Mouse (Mus musculus) midbrain, embryonic 14.5 days (tissue): ENCODE data around the gene Lmx1b. TPM values are rescaled to one million over a fixed set of nuclear protein-coding genes. Genes with fewer than 3 reads are reported as not detected.

ENCODE experiments used
- ATAC-seq: fragments of 200-750 bp; cut with Nextera tagmentation; 2 replicates; pipeline ENCODE4 v1.8.0; 2017; ENCODE audit warnings: moderate number of reproducible peaks, moderate library complexity; ENCODE audit not compliant: low FRiP score, low TSS enrichment
- DNase-seq: peaks from one replicate; pipeline ENCODE4 v3.0.0-alpha.2; 2015
- H3K27ac ChIP-seq: fragments of 300-500 bp; sonication (generic); replicated peaks from 2 replicates; pipeline ENCODE4 v1.5.1; 2014; ENCODE audit warnings: mild to moderate bottlenecking, low read depth, low read length, moderate library complexity
- H3K27me3 ChIP-seq: fragments of 300-500 bp; sonication (generic); 2 replicates; pipeline ENCODE4 v1.6.1; 2014; ENCODE audit warnings: low read length, control low read depth, mixed read lengths; ENCODE audit not compliant: control insufficient read depth, insufficient read depth
- H3K36me3 ChIP-seq: fragments of 300-500 bp; sonication (generic); 2 replicates; pipeline ENCODE4 v1.6.1; 2014; ENCODE audit warnings: low read length, control low read depth; ENCODE audit not compliant: control insufficient read depth, insufficient read depth
- H3K4me1 ChIP-seq: fragments of 300-500 bp; sonication (generic); 2 replicates; pipeline ENCODE4 v1.6.1; 2014; ENCODE audit warnings: mild to moderate bottlenecking, antibody characterized with exemption, low read length, control low read depth; ENCODE audit not compliant: control insufficient read depth, insufficient read depth
- H3K4me2 ChIP-seq: fragments of 300-500 bp; sonication (generic); 2 replicates; pipeline ENCODE4 v1.6.1; 2014; ENCODE audit warnings: mild to moderate bottlenecking, low read length, moderate library complexity
- H3K4me3 ChIP-seq: fragments of 300-500 bp; sonication (generic); replicated peaks from 2 replicates; pipeline ENCODE4 v1.5.1; 2014; ENCODE audit warnings: low read depth, low read length
- H3K9ac ChIP-seq: fragments of 300-500 bp; sonication (generic); replicated peaks from 2 replicates; pipeline ENCODE4 v1.6.1; 2014; ENCODE audit warnings: mild to moderate bottlenecking, low read length, moderate library complexity
- H3K9me3 ChIP-seq: fragments of 300-500 bp; sonication (generic); 2 replicates; pipeline ENCODE4 v1.6.1; 2016; ENCODE audit warnings: low read length, control low read depth, mixed read lengths; ENCODE audit not compliant: control insufficient read depth
- WGBS: fragments of 180-500 bp; shearing (Covaris S2); extraction: QIAGEN DNeasy Blood & Tissue Kit; methylation state at CpG from one replicate; pipeline ENCODE4 v1.1.7; 2014; 5-methylcytosine and 5-hydroxymethylcytosine counted together
- polyA plus RNA-seq: library from polyadenylated mRNA; unstranded; fragments of >200 nt; fragmentation: Nextera tagmentation; extraction: Ambion mirVana; gene quantifications from 2 replicates; pipeline ENCODE4 v1.2.1, GENCODE M21; 2014

Gene Lmx1b
- polyA plus RNA-seq, 1 experiment from 2014 or later = 1.7 TPM

DNA sequence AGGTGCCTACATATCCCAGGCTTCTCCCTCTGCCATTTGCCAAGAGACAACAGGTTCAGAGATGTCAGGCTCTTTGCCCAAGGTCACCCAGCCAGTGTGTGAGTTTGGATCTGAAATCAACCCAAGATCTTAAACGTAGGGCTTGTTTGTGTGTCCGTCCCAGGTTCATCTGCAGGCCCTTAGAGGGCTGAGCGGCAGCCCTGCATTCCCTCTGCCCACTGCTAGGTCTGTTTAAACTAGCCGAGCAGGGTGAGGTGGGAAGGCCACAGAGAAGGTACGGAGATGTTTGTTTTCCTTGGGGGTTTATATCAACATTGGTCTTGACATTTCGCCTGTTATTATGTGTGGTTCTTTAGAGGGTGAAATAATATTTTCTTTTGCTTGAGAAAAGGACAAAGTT, 28.4 kb upstream of the Lmx1b start:
- Histone ChIP-seq H3K27ac (no peak overlapping the region), H3K4me3 (no peak overlapping the region), H3K9me3 (no peaks in the 10 kb centered on the region), H3K9ac (no peak overlapping the region), H3K4me1 (peaks cover 7% of the 10 kb centered on the region; the same call in 1 of the 2 replicates), H3K27me3 (no peaks in the 10 kb centered on the region), H3K36me3 (no peaks in the 10 kb centered on the region), H3K4me2 (no peak overlapping the region)
- no peak for DNase-seq
- no peak for ATAC-seq
- 87% methylated on average over 6 of the region's 6 CpGs for WGBS

DNA sequence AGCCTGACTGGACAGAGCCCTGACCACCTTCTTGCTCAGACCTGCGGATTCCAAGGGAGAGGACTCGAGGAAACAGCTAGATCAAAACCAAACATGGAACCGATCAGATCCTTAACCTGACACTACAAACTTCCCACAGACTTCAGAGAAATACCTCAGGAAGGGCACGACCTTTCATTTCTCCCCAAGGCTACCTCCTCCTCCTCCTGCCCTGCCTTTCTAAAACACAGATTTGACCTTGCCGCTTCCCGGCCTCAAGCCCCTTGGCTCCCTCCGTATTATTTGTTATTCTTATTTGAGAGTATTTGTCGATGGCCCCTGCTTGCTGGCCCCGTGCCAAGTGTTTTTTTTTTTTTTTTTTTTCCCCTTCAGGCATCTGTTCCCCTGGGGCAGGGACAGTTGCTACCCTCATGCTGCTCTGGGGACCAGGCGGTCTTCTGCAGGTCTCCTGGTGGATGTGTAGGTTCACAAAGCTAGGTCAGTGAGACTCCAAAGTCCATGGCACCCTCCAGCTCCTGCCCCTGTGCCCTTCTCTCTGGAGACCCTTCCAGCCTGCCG, 26.2 kb upstream of the Lmx1b start:
- Histone ChIP-seq H3K9ac (no peak overlapping the region), H3K27ac (no peak overlapping the region), H3K9me3 (no peaks in the 10 kb centered on the region), H3K4me1 (peaks cover 7% of the 10 kb centered on the region; the same call in 1 of the 2 replicates), H3K36me3 (no peaks in the 10 kb centered on the region), H3K4me2 (no peak overlapping the region), H3K27me3 (no peaks in the 10 kb centered on the region), H3K4me3 (no peak overlapping the region)
- WGBS = 49% methylated on average over 11 of the region's 11 CpGs
- DNase-seq = no peak
- ATAC-seq = no peak

DNA sequence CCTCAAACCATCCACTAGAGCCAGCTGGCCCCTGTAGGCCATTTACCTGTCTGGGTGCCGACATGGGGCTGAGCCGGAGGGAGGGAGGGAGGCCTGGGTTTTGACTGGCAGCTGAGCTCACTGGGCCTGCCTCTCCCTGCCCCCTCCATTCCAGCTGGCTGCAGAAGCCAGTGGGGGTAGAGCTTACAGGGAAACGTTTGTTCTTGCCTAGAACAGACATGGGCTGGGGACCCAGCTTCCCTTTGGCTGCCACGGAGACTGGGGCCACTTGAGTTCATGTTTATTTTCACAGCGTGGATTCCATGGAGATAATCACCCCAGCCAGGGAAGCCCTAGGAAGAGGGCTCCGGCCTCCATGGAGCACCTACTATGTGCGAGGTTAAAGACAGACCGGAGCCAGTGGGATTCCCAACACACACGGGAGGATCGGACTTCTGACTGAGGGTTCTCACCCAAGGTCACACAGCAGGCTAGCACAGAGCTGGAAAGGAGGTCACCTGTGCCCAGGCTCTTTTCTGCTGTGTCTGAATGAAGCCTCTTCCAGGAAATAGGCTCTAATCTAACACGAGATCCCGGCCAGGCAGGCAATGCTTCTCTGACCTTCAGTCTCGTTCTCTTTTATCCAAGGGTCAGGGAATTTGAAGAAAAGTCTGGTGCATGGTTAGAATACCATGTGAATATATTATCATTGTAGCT, 25.2 kb upstream of the Lmx1b start:
- Histone ChIP-seq H3K4me2 (no peak overlapping the region), H3K9ac (no peak overlapping the region), H3K27me3 (no peaks in the 10 kb centered on the region), H3K4me3 (no peak overlapping the region), H3K36me3 (no peaks in the 10 kb centered on the region), H3K27ac (no peak overlapping the region), H3K4me1 (peaks cover 7% of the 10 kb centered on the region; the same call in 1 of the 2 replicates), H3K9me3 (no peaks in the 10 kb centered on the region)
- no peak for ATAC-seq
- no peak for DNase-seq
- 29% methylated on average over 13 of the region's 13 CpGs for WGBS

DNA sequence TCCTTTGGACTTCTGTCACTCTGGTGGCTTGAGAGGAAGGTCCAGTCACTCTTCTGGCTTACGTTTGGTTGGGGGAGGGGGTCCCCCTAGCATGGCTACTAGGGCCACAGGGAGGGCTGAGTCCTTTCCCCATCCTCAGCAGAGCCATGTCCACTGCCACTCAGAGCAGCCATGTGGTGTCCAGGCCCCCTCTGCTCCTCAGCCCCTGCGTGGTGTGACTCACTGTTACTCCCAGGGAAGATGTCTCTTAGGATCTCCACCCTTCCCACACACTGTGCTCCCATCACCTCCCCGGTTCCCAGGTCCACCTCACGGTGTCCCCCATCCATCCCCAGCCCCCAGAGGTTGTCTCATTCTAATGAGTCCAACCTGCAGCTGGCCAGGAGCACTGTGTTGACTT, 24.4 kb upstream of the Lmx1b start:
- Histone ChIP-seq H3K9me3 (no peaks in the 10 kb centered on the region), H3K9ac (no peak overlapping the region), H3K27ac (no peak overlapping the region), H3K27me3 (no peaks in the 10 kb centered on the region), H3K4me3 (no peak overlapping the region), H3K36me3 (no peaks in the 10 kb centered on the region), H3K4me1 (peaks cover 7% of the 10 kb centered on the region; the same call in 1 of the 2 replicates), H3K4me2 (no peak overlapping the region)
- ATAC-seq (no peak), DNase-seq (no peak)
- 84% methylated on average over 4 of the region's 4 CpGs for WGBS

DNA sequence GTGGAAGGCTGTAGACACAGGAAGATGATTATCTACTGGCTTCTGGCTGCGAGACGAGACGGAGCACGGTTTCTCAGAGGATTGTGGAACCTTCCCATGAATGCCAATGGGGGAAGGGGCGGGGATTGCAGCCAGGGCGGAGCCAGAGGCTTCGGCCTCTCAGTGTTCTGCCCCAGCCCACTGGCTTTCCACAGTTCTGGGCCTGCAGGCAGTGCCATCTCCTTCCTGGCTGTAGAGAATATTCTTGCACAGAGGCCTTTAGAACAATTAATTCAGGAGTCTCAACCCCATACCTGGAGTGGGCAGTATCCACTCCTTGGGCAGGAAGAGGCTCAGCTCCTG, 18.9 kb upstream of the Lmx1b start:
- ATAC-seq (no peak), DNase-seq (peak; percentile 71)
- no peaks in the 10 kb centered on the region for H3K4me1 ChIP-seq
- peak overlapping the region; percentile 41 for H3K4me2 ChIP-seq
- no peak overlapping the region; the same call in 1 of the 2 replicates for H3K9ac ChIP-seq
- H3K27me3 ChIP-seq = no peaks in the 10 kb centered on the region
- H3K4me3 ChIP-seq = no peak overlapping the region
- 1% methylated on average over 7 of the region's 7 CpGs for WGBS
- H3K36me3 ChIP-seq = no peaks in the 10 kb centered on the region
- no peaks in the 10 kb centered on the region for H3K9me3 ChIP-seq
- H3K27ac ChIP-seq = no peak overlapping the region

DNA sequence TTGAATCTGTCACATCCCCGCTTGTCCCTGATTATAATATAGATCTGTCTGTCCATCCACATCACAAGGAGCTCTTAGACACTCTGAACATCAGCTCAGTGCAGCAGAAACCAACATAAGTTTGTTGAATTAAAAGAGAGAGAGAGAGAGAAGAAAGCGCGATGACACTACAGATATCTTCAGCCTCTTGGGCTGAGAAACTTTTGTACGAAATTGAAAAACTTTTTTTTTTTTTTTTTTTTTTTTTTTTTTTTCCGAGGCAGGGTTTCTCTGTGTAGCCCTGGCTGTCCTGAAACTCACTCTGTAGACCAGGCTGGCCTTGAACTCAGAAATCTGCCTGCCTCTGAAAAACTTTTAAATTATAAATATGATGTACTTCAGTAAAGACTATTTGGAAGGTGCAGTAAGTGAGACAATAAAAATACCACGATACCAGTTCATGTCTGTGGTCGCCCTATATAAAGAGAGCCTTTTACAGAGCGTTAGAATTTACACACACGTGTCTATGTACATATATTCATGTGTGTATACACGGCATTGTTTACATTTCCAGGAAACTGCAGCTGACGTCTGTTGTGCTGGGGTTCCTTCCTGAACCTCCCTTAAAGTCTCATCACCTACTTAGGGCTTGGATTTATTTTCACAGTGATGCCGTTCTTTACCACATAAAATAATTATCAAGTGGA, 18.4 kb upstream of the Lmx1b start:
- H3K9me3 ChIP-seq = no peaks in the 10 kb centered on the region
- DNase-seq (no peak), ATAC-seq (no peak)
- H3K36me3 ChIP-seq = no peaks in the 10 kb centered on the region
- H3K27ac ChIP-seq = no peak overlapping the region
- no peak overlapping the region; the same call in 1 of the 2 replicates for H3K9ac ChIP-seq
- H3K4me2 ChIP-seq = peak overlapping the region; percentile 41
- no peaks in the 10 kb centered on the region for H3K4me1 ChIP-seq
- 49% methylated on average over 12 of the region's 12 CpGs for WGBS
- H3K27me3 ChIP-seq = no peaks in the 10 kb centered on the region
- no peak overlapping the region for H3K4me3 ChIP-seq

DNA sequence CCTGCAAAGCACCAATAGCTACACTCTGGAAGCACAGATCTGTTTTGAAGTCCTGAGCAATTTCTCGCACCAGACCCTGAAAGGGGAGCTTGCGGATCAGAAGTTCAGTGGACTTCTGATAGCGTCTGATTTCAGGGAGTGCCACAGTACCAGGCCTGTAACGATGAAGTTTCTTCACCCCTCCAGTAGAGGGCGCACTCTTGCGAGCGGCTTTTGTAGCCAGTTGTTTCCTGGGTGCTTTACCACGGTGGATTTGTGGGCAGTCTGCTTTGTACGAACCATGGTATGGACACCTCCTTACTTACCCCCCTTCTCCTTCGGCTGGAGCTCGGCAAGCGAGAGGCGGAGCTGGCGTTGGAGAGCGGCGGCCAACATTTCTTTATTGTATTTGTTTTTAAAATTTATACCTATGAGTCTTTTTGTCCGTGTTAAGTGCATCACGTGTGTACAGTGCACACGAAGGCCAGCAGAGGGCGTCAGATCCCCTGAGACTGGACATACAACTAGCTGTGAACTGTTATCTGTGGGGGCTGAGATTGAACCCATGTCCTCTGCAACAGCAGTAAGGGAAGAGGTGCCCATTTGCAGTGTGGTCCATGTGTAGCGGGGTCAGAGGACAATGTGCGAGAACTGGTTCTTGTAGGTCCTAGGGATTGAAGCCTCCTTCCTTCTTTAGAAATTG, 12.3 kb upstream of the Lmx1b start:
- ATAC-seq (no peak), DNase-seq (no peak)
- 85% methylated on average over 22 of the region's 22 CpGs for WGBS
- H3K4me3 ChIP-seq = no peak overlapping the region
- H3K9me3 ChIP-seq = no peaks in the 10 kb centered on the region
- no peak overlapping the region for H3K4me2 ChIP-seq
- H3K36me3 ChIP-seq = no peaks in the 10 kb centered on the region
- no peak overlapping the region for H3K27ac ChIP-seq
- H3K9ac ChIP-seq = no peak overlapping the region
- H3K27me3 ChIP-seq = peaks cover 21% of the 10 kb centered on the region
- H3K4me1 ChIP-seq = no peaks in the 10 kb centered on the region

DNA sequence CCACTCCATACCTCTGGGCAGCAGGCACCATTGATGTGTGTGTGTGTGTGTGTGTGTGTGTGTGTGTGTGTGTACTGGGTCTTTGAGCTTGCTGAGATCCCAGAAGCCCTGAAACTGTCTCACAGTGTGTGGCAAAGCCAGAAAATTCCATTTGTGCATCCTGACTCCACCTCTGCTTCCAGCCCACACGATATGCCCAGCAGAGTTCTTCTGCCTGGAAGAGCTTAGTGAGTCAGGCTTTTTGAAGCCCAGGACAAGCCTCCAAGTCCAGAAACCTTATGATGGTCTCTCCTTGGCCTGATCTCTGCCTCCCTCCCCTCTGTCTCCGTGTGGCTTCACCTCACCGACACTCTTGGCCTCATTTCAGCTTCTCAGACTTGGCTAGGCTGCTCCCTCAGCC, 9.1 kb upstream of the Lmx1b start:
- ATAC-seq = no peak
- no peak for DNase-seq
- H3K4me3 ChIP-seq = no peak overlapping the region
- H3K9ac ChIP-seq = no peak overlapping the region
- no peak overlapping the region for H3K27ac ChIP-seq
- H3K27me3 ChIP-seq = peaks cover 53% of the 10 kb centered on the region
- no peaks in the 10 kb centered on the region for H3K36me3 ChIP-seq
- H3K4me1 ChIP-seq = no peaks in the 10 kb centered on the region
- 38% methylated on average over 3 of the region's 3 CpGs for WGBS
- H3K9me3 ChIP-seq = no peaks in the 10 kb centered on the region
- no peak overlapping the region for H3K4me2 ChIP-seq
